Mouse (Mus musculus) forebrain, embryonic 11.5 days (tissue): ENCODE results near the gene Sct. TPM values are rescaled to one million over a fixed set of nuclear protein-coding genes. Genes with fewer than 3 reads are reported as not detected.

Source experiments
- ATAC-seq: fragments of 200-750 bp; cut with Nextera tagmentation; replicated peaks from 2 replicates; pipeline ENCODE4 v1.8.0; 2017; ENCODE audit warnings: moderate TSS enrichment; ENCODE audit not compliant: low FRiP score
- DNase-seq: peaks from one replicate; pipeline ENCODE4 v3.0.0-alpha.2; 2017; ENCODE audit warnings: low spot score
- H3K27ac ChIP-seq: fragments of 300-500 bp; sonication (generic); 2 replicates; pipeline ENCODE4 v1.5.1; 2014; ENCODE audit warnings: low read depth, low read length
- H3K27me3 ChIP-seq: fragments of 300-500 bp; sonication (generic); 2 replicates; pipeline ENCODE4 v1.6.1; 2014; ENCODE audit warnings: mild to moderate bottlenecking, low read length, mixed read lengths; ENCODE audit not compliant: control insufficient read depth, insufficient read depth
- H3K36me3 ChIP-seq: fragments of 300-500 bp; sonication (generic); 2 replicates; pipeline ENCODE4 v1.6.1; 2014; ENCODE audit warnings: mild to moderate bottlenecking, low read length, moderate library complexity, mixed read lengths; ENCODE audit not compliant: control insufficient read depth, insufficient read depth
- H3K4me1 ChIP-seq: fragments of 300-500 bp; sonication (generic); replicated peaks from 2 replicates; pipeline ENCODE4 v1.6.1; 2014; ENCODE audit warnings: low read length, mixed read lengths; ENCODE audit not compliant: control insufficient read depth, insufficient read depth
- H3K4me2 ChIP-seq: fragments of 300-500 bp; sonication (generic); 2 replicates; pipeline ENCODE4 v1.6.1; 2014; ENCODE audit warnings: low read depth, mild to moderate bottlenecking, low read length, moderate library complexity, mixed read lengths; ENCODE audit not compliant: severe bottlenecking
- H3K4me3 ChIP-seq: fragments of 300-500 bp; sonication (generic); 2 replicates; pipeline ENCODE4 v1.5.1; 2014; ENCODE audit warnings: low read depth, low read length
- H3K9ac ChIP-seq: fragments of 300-500 bp; sonication (generic); 2 replicates; pipeline ENCODE4 v1.6.1; 2014; ENCODE audit warnings: low read length
- H3K9me3 ChIP-seq: fragments of 300-500 bp; sonication (generic); 2 replicates; pipeline ENCODE4 v1.6.1; 2016; ENCODE audit warnings: low read length, mixed read lengths; ENCODE audit not compliant: control insufficient read depth
- WGBS: fragments of 180-500 bp; shearing (Covaris S2); extraction: QIAGEN DNeasy Blood & Tissue Kit; methylation state at CpG from one replicate; pipeline ENCODE4 v1.1.7; 2014; 5-methylcytosine and 5-hydroxymethylcytosine counted together
- polyA plus RNA-seq: library from polyadenylated mRNA; unstranded; fragments of >200 nt; fragmentation: Nextera tagmentation; extraction: Ambion mirVana; gene quantifications from 2 replicates; pipeline ENCODE4 v1.2.1, GENCODE M21; 2014

Sct gene
- 2.5 TPM in 2 replicates for polyA plus RNA-seq

DNA sequence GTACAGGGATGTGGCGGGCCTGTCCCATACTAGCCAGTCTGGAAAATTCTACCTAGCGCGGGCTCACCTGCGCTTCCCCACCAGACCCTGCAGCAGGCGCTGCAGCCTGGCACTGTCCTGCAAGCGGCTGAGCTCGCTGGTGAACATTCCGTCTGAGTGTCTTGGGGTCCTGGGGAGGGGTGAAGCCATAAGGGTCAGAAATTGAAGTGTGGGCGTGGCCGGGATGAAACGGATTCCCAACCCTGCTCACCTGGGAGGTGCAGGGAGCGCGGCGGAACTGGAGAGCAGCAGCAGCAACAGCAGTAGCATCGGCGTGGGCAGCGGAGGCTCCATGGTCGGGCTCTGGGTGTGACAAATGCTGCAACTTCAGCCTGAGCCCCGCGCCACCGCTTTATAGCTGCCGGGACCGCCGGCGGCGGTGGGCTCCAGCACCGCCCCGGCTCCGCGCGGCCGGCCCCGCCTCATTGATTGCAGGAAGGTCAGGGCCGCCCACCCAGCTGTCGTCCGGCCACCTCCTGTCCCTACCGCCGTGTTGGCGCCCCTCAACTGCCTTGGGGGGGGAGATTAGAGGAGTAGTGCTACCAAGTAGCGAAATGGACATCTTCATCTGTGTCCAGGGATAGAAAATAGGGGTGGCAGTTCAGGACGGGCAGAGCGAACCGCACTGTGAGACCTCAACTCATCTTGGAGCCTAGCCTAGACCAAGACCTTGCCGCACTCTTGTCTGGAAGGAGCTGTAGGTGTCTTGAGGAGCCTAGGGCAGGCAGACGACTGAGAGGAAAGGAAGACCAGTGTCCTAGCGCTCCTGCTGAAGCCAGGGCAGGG is at the start of gene Sct:
Gene Sct, minus strand, starts transcription at position 368 of the 825 bp plus-strand sequence.
- Histone ChIP-seq H3K36me3 (no peaks in the 10 kb centered on the region), H3K4me3 (peak within 1 kb of the TSS; percentile 34), H3K4me2 (peak within 1 kb of the TSS; percentile 83), H3K4me1 (peaks cover 2% of the 10 kb centered on the region; the same call in 1 of the 2 replicates), H3K9ac (peak within 1 kb of the TSS; percentile 51), H3K27me3 (peaks cover 4% of the 10 kb centered on the region), H3K9me3 (no peaks in the 10 kb centered on the region), H3K27ac (no peak within 1 kb of the TSS)
- WGBS = 1% methylated on average over 42 of the region's 46 CpGs
- DNase-seq = peak; percentile 76
- ATAC-seq = peak; percentile 71

DNA sequence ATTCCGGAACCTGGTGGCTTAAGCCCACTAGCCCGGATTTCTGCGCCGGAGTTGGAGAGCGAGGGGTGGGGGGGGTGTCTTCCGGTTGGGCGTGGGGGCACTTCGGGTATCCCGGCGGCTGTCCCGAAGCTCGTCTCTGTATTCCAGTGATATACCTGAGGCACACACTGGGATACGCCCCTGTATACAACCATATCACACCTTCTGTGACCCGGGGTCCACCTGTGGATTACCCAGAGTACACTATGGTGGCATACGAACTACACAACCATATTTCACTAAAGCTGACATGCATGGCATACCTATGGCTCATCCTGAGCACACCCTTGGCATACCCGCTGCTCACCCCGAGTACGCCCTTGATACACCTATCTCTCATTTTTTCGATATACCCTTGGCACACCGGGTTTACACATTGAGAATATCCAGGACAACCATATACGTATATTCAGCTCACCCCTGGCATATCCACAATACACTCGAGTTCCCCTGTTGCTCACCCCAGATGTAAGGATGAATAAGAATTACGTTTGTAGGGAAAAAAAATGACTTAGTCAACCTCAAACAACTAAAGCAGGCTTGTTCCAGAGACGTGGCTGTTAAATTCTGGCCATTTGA is 49.5 kb upstream of the Sct start:
- Histone ChIP-seq H3K27ac (peak overlapping the region; percentile 99), H3K9me3 (no peaks in the 10 kb centered on the region), H3K9ac (peak overlapping the region; percentile 93), H3K4me3 (peak overlapping the region; percentile 61), H3K36me3 (no peaks in the 10 kb centered on the region; the same call in 1 of the 2 replicates), H3K4me2 (peak overlapping the region; percentile 79), H3K4me1 (peaks cover 15% of the 10 kb centered on the region), H3K27me3 (no peaks in the 10 kb centered on the region)
- 18% methylated on average over 24 of the region's 24 CpGs for WGBS
- DNase-seq = no peak
- ATAC-seq = peak; percentile 21

DNA sequence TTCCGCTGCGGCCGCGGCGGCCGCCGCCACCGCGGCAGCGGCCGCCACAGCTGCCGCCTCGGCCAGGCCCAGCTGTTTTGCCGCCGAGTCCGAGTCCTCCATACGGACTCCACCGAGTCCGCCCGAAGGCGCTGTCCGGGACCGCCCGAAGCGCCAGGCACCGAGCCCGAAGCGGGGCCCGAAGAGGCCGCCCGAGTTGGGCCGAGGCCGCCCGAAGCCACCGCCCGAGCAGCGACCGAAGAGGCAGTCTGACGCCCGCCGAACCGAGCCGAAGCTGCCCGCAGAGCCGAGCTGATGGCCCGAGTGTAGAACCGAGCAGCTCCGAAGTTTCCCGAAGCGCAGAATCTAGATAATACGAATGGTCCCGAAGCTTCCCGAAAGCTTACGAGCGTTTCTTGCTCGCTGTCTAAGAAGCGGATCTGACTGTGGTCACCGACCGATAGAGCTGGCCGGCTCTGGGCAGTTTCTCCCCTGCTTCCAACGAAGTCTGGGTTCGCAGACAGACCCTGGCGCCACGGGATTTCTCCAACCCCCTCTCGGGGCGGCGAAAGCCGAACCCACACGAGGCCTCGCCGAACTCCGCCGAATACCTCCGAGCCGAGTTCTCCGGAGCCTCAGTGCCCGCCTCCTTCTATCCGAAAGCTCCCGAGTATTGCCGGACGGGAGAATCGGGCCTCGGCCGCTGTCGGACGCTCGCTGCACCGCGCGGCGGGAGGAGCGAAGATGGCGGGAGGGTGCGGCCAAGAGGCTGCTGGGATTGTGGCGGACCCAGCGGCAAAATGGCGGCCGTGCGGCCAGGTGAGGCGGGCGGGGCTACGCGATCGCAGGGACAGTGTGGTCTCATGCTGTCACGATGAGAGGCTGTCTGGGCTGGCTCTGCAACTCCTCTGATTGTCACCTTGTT is 48.8 kb upstream of the Sct start, which contains the start of the genes Deaf1 and Tmem80:
Gene Deaf1, minus strand, starts transcription at position 222 of the 904 bp plus-strand sequence.
Gene Tmem80, plus strand, starts transcription at position 271 of the 904 bp plus-strand sequence.
- peak; percentile 99 for DNase-seq
- peak within 1 kb of the TSS; percentile 93 for H3K9ac ChIP-seq

DNA sequence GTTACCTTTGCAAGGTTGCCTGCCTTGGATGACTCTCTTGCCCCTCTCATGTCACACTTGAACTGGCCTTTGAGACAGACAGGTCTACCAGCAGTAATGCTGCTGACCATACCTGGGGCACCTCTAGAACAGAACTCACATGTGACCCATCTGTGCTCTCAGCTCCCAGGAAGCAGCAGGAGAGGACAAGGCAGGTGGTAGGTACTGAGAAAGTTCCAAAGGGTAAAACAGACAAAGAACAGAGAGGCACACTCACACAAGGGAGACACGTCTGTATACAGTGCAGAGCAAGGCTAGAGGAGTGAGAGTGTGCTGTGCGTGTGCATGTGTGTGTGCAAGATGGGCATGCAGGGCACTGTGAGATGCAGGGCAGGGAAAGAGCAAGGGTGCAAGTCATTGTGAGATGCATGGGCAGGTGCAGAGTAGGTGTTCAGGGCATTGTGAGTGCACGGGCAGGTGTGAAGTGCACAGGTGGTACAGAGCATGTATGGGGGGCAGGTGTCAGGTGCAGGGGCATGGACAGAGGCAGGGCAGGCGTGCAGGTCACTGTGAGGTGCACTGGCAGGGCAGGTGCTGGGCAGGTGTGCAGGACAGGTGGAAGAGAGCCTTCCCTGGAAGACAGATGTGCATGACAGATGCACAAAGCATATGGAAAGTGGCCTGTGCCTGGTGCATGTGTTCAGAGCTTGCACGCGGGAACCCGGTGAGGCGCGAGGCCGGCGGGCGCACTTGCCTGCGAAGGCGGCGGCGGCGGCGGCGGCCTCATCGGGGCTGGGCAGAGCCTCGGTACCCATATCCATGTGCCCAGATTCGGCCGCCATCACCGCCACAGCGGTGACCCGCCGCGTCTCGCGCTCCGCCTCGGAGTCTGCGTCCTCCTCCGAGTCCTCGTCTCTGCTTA is 47.9 kb upstream of the Sct start:
- Histone ChIP-seq H3K9me3 (no peaks in the 10 kb centered on the region), H3K4me2 (peak overlapping the region; percentile 79), H3K9ac (peak overlapping the region; percentile 93), H3K36me3 (peaks cover 9% of the 10 kb centered on the region), H3K4me3 (peak overlapping the region; percentile 61), H3K4me1 (peaks cover 15% of the 10 kb centered on the region), H3K27ac (peak overlapping the region; percentile 99), H3K27me3 (no peaks in the 10 kb centered on the region)
- WGBS = 5% methylated on average over 35 of the region's 35 CpGs
- ATAC-seq = peak; percentile 25
- DNase-seq = no peak

More for the DNA sequence above, 48.8 kb upstream of the Sct start, which contains the start of the genes Deaf1 and Tmem80:
- peaks cover 15% of the 10 kb centered on the region for H3K4me1 ChIP-seq
- H3K27ac ChIP-seq = peak within 1 kb of the TSS; percentile 99
- H3K27me3 ChIP-seq = no peaks in the 10 kb centered on the region
- peak within 1 kb of the TSS; percentile 79 for H3K4me2 ChIP-seq
- H3K9me3 ChIP-seq = no peaks in the 10 kb centered on the region
- peaks cover 2% of the 10 kb centered on the region; the same call in 1 of the 2 replicates for H3K36me3 ChIP-seq
- ATAC-seq = peak; percentile 95
- H3K4me3 ChIP-seq = peak within 1 kb of the TSS; percentile 61
- WGBS = under 1% methylated on average over 105 of the region's 105 CpGs

DNA sequence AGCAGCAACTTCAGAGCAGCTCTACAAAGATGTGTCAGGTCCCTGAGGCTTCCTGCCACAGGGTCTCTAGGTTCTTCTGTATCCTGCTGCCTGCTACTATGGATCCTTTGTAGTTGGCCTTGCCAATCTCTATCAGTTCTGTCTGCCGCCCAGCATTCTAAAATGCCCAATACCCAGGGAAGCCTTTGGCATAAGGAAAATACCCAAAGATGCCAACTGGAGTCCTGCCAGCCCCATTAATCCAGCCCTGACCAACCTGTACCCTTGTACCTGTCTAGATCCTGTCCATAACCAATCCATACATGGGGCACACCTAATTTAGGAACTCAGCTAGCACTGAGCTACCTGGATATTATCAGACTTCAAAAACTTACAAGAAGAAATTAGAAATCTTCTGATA is 45.8 kb upstream of the Sct start:
- H3K27me3 ChIP-seq = no peaks in the 10 kb centered on the region
- H3K9ac ChIP-seq = no peak overlapping the region
- 100% methylated on average over 1 of the region's 1 CpGs for WGBS
- no peaks in the 10 kb centered on the region for H3K9me3 ChIP-seq
- ATAC-seq = no peak
- no peak for DNase-seq
- H3K4me1 ChIP-seq = peaks cover 15% of the 10 kb centered on the region
- no peak overlapping the region for H3K4me2 ChIP-seq
- H3K27ac ChIP-seq = no peak overlapping the region
- peaks cover 11% of the 10 kb centered on the region for H3K36me3 ChIP-seq
- H3K4me3 ChIP-seq = no peak overlapping the region

DNA sequence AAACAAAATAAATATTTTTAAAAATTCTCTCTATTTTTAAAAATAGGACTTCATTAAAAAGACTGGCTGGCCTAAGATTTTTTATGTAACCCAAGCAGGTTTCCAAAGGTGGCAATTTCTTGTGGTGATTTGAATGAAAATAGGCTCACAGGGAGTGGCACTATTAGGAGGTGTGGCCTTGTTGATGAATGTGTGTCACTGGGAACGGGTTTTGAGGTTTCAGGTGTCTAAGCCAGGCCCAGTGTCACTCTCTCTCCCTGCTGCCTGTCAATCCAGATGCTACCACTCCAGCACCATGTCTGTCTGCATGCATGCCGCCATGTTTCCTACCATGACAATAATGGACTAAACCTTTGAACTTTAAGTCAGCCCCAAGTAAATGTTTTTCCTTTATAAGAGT is 40.5 kb upstream of the Sct start:
- ATAC-seq (no peak), DNase-seq (no peak)
- no peaks in the 10 kb centered on the region for H3K9me3 ChIP-seq
- no peak overlapping the region for H3K4me2 ChIP-seq
- WGBS = 81% methylated on average over 2 of the region's 2 CpGs
- H3K27me3 ChIP-seq = no peaks in the 10 kb centered on the region
- H3K9ac ChIP-seq = no peak overlapping the region
- H3K4me3 ChIP-seq = no peak overlapping the region
- H3K27ac ChIP-seq = no peak overlapping the region
- no peaks in the 10 kb centered on the region for H3K4me1 ChIP-seq
- H3K36me3 ChIP-seq = peaks cover 13% of the 10 kb centered on the region

DNA sequence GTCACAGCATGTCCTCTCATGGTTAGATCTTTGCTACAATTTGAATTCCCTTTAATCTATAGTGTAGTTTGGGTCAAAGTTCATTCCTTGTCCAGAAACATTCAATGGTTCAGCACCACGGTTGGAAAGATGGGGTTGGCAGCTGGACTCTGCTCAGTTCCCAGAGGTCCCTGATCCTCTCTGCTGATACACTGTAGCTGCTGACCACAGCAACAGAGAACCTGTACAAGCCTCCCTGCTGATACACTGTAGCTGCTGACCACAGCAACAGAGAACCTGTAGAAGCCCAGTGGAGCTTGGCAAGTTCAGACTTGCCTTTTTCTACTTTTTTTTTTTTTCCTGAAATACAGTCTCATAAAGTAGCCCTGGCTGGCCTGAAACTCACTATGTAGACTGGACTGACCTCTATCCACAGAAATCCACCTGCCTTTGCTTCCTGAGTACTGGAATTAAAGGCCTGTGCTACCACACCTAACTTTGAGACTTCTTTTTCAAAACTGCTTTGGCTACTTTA is 38.7 kb upstream of the Sct start:
- Histone ChIP-seq H3K27ac (no peak overlapping the region), H3K4me2 (no peak overlapping the region), H3K4me3 (no peak overlapping the region), H3K9ac (no peak overlapping the region), H3K9me3 (no peaks in the 10 kb centered on the region), H3K36me3 (peaks cover 15% of the 10 kb centered on the region), H3K27me3 (no peaks in the 10 kb centered on the region), H3K4me1 (no peaks in the 10 kb centered on the region)
- DNase-seq (no peak), ATAC-seq (no peak)
- 72% methylated on average over 1 of the region's 1 CpGs for WGBS
